In the genomic region with DNA sequence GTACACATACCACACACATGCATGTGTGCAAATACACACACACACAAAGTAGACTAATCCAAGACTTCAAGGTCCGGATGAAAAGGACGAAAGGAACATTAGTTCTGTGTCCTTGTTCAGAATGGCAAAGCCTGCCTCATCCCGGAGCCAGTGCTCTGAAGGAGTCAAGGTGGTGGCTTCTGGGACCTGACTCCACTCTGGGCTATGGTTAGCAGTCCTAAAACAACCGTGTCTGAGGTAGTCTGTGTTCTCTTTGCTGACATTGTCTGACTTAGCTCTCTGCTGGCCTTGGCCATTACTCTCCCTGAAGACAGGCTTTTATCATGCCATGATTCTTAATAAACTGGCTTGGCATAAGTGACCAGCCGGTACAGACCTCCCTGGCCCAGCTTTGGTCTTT, we compare ENCODE assay signal across 24 mouse cellular contexts. TPM values are rescaled to one million over a fixed set of nuclear protein-coding genes. Genes with fewer than 3 reads are reported as not detected.
"Had no signal": no experiment of that assay in that cellular context is flagged by ENCODE, and none has a peak within 500 bp of the region (broad histone marks: within the 10 kb centered on the region; RNA-seq: fewer than 3 reads in every experiment).

No protein-coding gene starts in this region.

- DNase-seq: heart, postnatal 10 days; heart, postnatal 14 days; heart, postnatal 36 days; heart, postnatal 4 days; kidney, adult 11 months; kidney, adult 18-20 months; kidney, adult 2 months; kidney, adult 8-10 months; kidney, adult 9 months; kidney, postnatal 10 days; kidney, postnatal 14 days; kidney, postnatal 25 days; kidney, postnatal 36 days; kidney, postnatal 4 days; layer of hippocampus, adult 9-11 months; layer of hippocampus, postnatal 36 days had no signal

RNA-seq across cellular contexts. Expression of gene Mgst2, which starts 0.7 kb away (rescaled TPM):
- total RNA-seq: hindbrain, postnatal 0 days; layer of hippocampus, adult 18-20 months; layer of hippocampus, adult 2 months; layer of hippocampus, postnatal 14 days; layer of hippocampus, postnatal 25 days; layer of hippocampus, postnatal 36 days; left cerebral cortex, adult 18-20 months; left cerebral cortex, adult 2 months had no signal
- polyA plus RNA-seq: hindbrain, embryonic 10.5 days had no signal
